19 mouse cellular contexts compared by ENCODE assay signal in genomic region chr12:32928180-32928579, GRCm38 (mm10).
"Had no signal": no experiment of that assay in that cellular context is flagged by ENCODE, and none has a peak within 500 bp of the region (broad histone marks: within the 10 kb centered on the region; RNA-seq: fewer than 3 reads in every experiment).

No protein-coding gene starts in this region.

- H3K4me2 ChIP-seq: limb, embryonic 13.5 days; liver, embryonic 13.5 days; midbrain, embryonic 11.5 days; neural tube, embryonic 12.5 days; neural tube, embryonic 15.5 days had no signal

- H3K27ac ChIP-seq: kidney, postnatal 0 days; limb, embryonic 13.5 days; liver, embryonic 13.5 days; neural tube, embryonic 12.5 days; neural tube, embryonic 15.5 days; stomach, postnatal 0 days had no signal

- H3K4me3 ChIP-seq: limb, embryonic 13.5 days; liver, embryonic 13.5 days; neural tube, embryonic 12.5 days; neural tube, embryonic 15.5 days had no signal

- H3K9me3 ChIP-seq: limb, embryonic 13.5 days; liver, embryonic 13.5 days; neural tube, embryonic 12.5 days; neural tube, embryonic 15.5 days had no signal

- H3K36me3 ChIP-seq: limb, embryonic 13.5 days; liver, embryonic 13.5 days; neural tube, embryonic 12.5 days; neural tube, embryonic 15.5 days had no signal

- H3K9ac ChIP-seq: limb, embryonic 13.5 days; liver, embryonic 13.5 days; neural tube, embryonic 12.5 days; neural tube, embryonic 15.5 days had no signal

- DNase-seq: kidney, postnatal 25 days; left cerebral cortex, postnatal 4 days; liver, embryonic 13.5 days; lung, adult 2 months; lung, postnatal 14 days; lung, postnatal 4 days; midbrain, embryonic 14.5 days; right cerebral cortex, adult 18-20 months; right cerebral cortex, postnatal 14 days; right cerebral cortex, postnatal 4 days; thymus, adult 2 months; thymus, postnatal 14 days; thymus, postnatal 4 days had no signal

- H3K27me3 ChIP-seq: limb, embryonic 13.5 days; liver, embryonic 13.5 days; neural tube, embryonic 12.5 days; neural tube, embryonic 15.5 days had no signal
